Mouse (Mus musculus): ENCODE measurements at regions not wholly inside any gene's neighbourhood (a gene's known extent, or its start where the extent isn't known, plus 50 kb on each side); places are given as distances from the start of the nearest gene placed in this dataset.
A peak's percentile ranks its signal among the peaks of the same experiment; 100 is the strongest.
"Not testable (repeated sequence)": the region's sequence is repeated elsewhere in the genome, so short reads cannot be mapped to it uniquely, and the experiment has no call there.

GRCm38 (mm10) chr2:78283605-78284004 is 337.4 kb upstream of the Cwc22 start:
- no peaks in the 10 kb centered on the region for H3K27me3 ChIP-seq (replicated peaks; ENCODE audit: control insufficient read depth, insufficient read depth, low read length)
- ATAC-seq = no peak
- H3K9ac ChIP-seq (ENCODE audit: low read depth, low read length) = no peak overlapping the region
- no peak overlapping the region for H3K4me3 ChIP-seq (ENCODE audit: low read depth, low read length)
- no peaks in the 10 kb centered on the region for H3K36me3 ChIP-seq (ENCODE audit: control insufficient read depth, insufficient read depth)
- no peak overlapping the region for H3K4me2 ChIP-seq (replicated peaks; ENCODE audit: low read depth)
- no peaks in the 10 kb centered on the region for H3K4me1 ChIP-seq (replicated peaks; ENCODE audit: control insufficient read depth, insufficient read depth, low read length)
- H3K27ac ChIP-seq (ENCODE audit: low read depth, low read length) = no peak overlapping the region
- TF ChIP-seq CTCF (IDR thresholded peaks at IDR 0.05; ENCODE audit: low read depth) = no peak
- WGBS = 71% methylated on average over 4 of the region's 4 CpGs
- no peaks in the 10 kb centered on the region for H3K9me3 ChIP-seq (ENCODE audit: control insufficient read depth)

DNA sequence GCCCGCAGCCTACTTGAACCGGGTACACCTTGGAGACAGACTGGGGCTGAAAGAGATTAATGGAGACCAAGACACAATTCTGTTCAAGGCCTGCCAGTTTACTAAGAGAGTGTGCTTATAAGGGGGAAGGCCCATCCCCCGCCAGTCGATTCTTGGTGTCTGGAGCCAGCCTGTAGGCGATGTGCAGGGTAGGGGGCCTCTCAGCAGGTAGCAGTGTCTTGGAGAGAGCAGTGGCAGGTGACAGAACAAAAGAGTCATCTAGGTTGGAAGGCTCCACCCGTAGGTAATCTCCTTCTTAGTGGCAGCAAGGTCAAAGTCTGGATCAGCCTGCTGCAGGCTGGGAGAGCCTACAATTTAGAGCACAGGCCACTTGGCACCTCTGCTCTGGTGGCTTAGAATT is 335.7 kb upstream of the Cwc22 start:
- 52% methylated on average over 6 of the region's 6 CpGs for WGBS
- not testable (repeated sequence) for H3K27ac ChIP-seq (ENCODE audit: low read depth, low read length); H3K36me3 ChIP-seq (ENCODE audit: control insufficient read depth, insufficient read depth); H3K9ac ChIP-seq (ENCODE audit: low read depth, low read length); H3K4me3 ChIP-seq (ENCODE audit: low read depth, low read length); H3K9me3 ChIP-seq (ENCODE audit: control insufficient read depth); H3K4me2 ChIP-seq (replicated peaks; ENCODE audit: low read depth); H3K27me3 ChIP-seq (replicated peaks; ENCODE audit: control insufficient read depth, insufficient read depth, low read length); H3K4me1 ChIP-seq (replicated peaks; ENCODE audit: control insufficient read depth, insufficient read depth, low read length)
- 0 out of 2 replicates have a peak, but pooled peaks have one; percentile 16 for ATAC-seq

DNA sequence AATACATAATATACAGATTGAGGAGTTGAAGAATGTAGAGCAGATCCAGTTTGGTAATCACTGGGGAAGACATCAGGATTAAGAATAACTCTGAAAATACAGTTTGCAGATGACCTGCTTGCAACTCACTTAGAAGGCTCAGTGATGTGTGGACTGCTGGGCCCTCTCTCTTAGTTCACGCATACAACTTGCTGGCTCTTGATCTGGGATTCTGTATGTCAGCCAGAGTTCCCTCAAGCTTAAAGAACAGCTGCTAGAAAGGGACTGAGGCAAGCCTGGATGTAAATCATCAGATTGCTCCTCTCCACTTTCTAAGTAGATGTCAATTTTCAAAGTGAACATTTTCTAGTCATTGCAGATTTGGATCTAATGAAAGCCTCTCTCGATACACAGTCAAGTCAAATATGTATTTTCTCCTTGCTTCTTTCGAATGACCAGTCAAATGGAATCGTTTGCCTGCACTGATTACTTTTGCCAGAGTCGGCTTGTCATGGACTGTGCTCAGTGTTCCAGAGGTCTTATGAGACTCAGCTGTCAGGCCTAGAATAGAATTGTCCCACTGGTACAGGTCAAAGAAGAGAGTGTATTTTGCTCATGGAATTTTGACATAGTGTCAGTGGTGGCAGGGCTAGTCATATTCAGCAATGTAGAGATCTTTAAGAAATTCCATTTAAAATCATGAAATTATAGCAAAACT is 334.2 kb upstream of the Cwc22 start:
- no peak for ATAC-seq
- H3K27ac ChIP-seq (ENCODE audit: low read depth, low read length) = no peak overlapping the region

DNA sequence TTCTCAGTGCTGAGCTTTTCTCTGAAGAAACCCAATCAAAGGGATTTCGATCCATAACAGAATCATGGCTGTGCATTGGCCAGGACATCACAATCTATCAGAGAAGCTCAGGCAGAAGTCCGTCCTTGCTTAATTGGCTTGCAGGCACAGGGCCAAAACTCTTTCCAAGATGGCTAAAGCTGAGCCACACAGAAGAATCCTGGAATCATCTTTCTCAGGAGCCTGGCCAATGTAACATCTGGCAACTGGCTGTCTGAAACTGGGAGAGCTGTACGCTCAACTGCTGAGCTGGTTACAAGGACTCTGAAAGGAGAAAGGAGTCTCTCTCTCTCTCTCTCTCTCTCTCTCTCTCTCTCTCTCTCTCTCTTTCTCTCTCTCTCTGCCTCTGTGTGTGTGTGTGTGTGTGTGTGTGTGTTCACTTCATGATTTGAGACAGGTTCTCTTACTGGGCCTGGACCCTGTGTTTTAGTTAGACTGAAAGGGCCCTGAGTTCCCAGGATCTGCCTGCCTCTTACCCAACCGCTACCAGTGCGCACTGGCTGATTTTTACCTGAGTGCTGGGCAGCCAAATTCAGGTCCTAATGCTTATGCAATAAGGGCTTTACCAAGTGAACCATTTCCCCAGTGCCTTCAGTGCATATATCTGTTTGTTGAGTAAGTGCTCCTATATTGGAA is 333.3 kb upstream of the Cwc22 start:
- no peaks in the 10 kb centered on the region for H3K36me3 ChIP-seq (ENCODE audit: control insufficient read depth, insufficient read depth)
- no peak for TF ChIP-seq CTCF (IDR thresholded peaks at IDR 0.05; ENCODE audit: low read depth)
- WGBS = 67% methylated on average over 5 of the region's 5 CpGs
- no peak for ATAC-seq
- H3K4me2 ChIP-seq (replicated peaks; ENCODE audit: low read depth) = no peak overlapping the region
- no peaks in the 10 kb centered on the region for H3K27me3 ChIP-seq (replicated peaks; ENCODE audit: control insufficient read depth, insufficient read depth, low read length)
- H3K4me3 ChIP-seq (ENCODE audit: low read depth, low read length) = no peak overlapping the region
- no peak overlapping the region for H3K9ac ChIP-seq (ENCODE audit: low read depth, low read length)
- no peaks in the 10 kb centered on the region for H3K4me1 ChIP-seq (replicated peaks; ENCODE audit: control insufficient read depth, insufficient read depth, low read length)
- H3K9me3 ChIP-seq (ENCODE audit: control insufficient read depth) = no peaks in the 10 kb centered on the region
- H3K27ac ChIP-seq (ENCODE audit: low read depth, low read length) = no peak overlapping the region

More for the DNA sequence above, 334.2 kb upstream of the Cwc22 start:
- no peaks in the 10 kb centered on the region for H3K4me1 ChIP-seq (replicated peaks; ENCODE audit: control insufficient read depth, insufficient read depth, low read length)
- H3K4me2 ChIP-seq (replicated peaks; ENCODE audit: low read depth) = no peak overlapping the region
- 70% methylated on average over 5 of the region's 5 CpGs for WGBS
- TF ChIP-seq CTCF (IDR thresholded peaks at IDR 0.05; ENCODE audit: low read depth) = no peak
- H3K27me3 ChIP-seq (replicated peaks; ENCODE audit: control insufficient read depth, insufficient read depth, low read length) = no peaks in the 10 kb centered on the region
- no peak overlapping the region for H3K9ac ChIP-seq (ENCODE audit: low read depth, low read length)
- H3K9me3 ChIP-seq (ENCODE audit: control insufficient read depth) = no peaks in the 10 kb centered on the region
- H3K36me3 ChIP-seq (ENCODE audit: control insufficient read depth, insufficient read depth) = no peaks in the 10 kb centered on the region
- no peak overlapping the region for H3K4me3 ChIP-seq (ENCODE audit: low read depth, low read length)

DNA sequence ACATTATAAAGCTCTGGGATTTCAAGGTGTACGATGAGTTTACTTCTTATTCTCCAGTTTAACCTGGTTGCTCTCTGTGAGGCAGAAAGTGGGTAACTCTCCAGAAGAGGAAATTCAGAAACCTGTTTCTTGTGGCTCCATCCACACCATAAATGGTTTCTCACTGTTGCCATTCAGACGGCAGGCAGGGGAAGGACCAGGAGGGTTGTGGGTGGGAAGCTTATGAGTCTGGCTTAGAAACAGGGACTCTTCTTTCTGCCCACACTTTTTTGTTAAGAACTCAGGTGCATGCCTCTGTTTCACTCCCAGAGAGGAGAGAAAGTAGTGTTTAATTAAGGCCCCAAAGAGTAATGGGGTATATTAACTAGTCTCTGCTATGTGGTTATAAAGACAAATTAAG is 332.5 kb upstream of the Cwc22 start:
- Histone ChIP-seq H3K36me3 (ENCODE audit: control insufficient read depth, insufficient read depth) (no peaks in the 10 kb centered on the region), H3K27ac (ENCODE audit: low read depth, low read length) (no peak overlapping the region), H3K4me1 (replicated peaks; ENCODE audit: control insufficient read depth, insufficient read depth, low read length) (no peaks in the 10 kb centered on the region), H3K9me3 (ENCODE audit: control insufficient read depth) (no peaks in the 10 kb centered on the region), H3K27me3 (replicated peaks; ENCODE audit: control insufficient read depth, insufficient read depth, low read length) (no peaks in the 10 kb centered on the region), H3K4me3 (ENCODE audit: low read depth, low read length) (no peak overlapping the region), H3K9ac (ENCODE audit: low read depth, low read length) (no peak overlapping the region), H3K4me2 (replicated peaks; ENCODE audit: low read depth) (no peak overlapping the region)
- TF ChIP-seq CTCF (IDR thresholded peaks at IDR 0.05; ENCODE audit: low read depth) = no peak
- no peak for ATAC-seq
- WGBS = 70% methylated on average over 2 of the region's 2 CpGs

GRCm38 (mm10) chr2:78277699-78278098 is 331.5 kb upstream of the Cwc22 start:
- Histone ChIP-seq H3K4me3 (ENCODE audit: low read depth, low read length) (no peak overlapping the region), H3K9me3 (ENCODE audit: control insufficient read depth) (no peaks in the 10 kb centered on the region), H3K36me3 (ENCODE audit: control insufficient read depth, insufficient read depth) (no peaks in the 10 kb centered on the region), H3K27ac (ENCODE audit: low read depth, low read length) (no peak overlapping the region), H3K9ac (ENCODE audit: low read depth, low read length) (no peak overlapping the region), H3K4me2 (replicated peaks; ENCODE audit: low read depth) (no peak overlapping the region), H3K27me3 (replicated peaks; ENCODE audit: control insufficient read depth, insufficient read depth, low read length) (no peaks in the 10 kb centered on the region), H3K4me1 (replicated peaks; ENCODE audit: control insufficient read depth, insufficient read depth, low read length) (no peaks in the 10 kb centered on the region)
- 91% methylated on average over 8 of the region's 8 CpGs for WGBS
- no peak for ATAC-seq
- no peak for TF ChIP-seq CTCF (IDR thresholded peaks at IDR 0.05; ENCODE audit: low read depth)

All from intestine, postnatal 0 days (tissue).